Mouse (Mus musculus) lung, adult 2 months (tissue): Measurements from ENCODE around the gene Sertad3.

Experiments
- CTCF ChIP-seq: fragments of 200-500 bp; IDR thresholded peaks from 2 replicates; pipeline ENCODE4 v1.5.1; 2011; ENCODE audit warnings: mild to moderate bottlenecking, low read length, control low read depth; ENCODE audit not compliant: insufficient read depth
- POLR2A ChIP-seq: fragments of 200-500 bp; IDR thresholded peaks from 2 replicates; pipeline ENCODE4 v1.6.1; 2011; ENCODE audit warnings: low read depth, mild to moderate bottlenecking, control low read depth, low read length, borderline replicate concordance; ENCODE audit errors: extremely low read depth

GRCm38 (mm10) chr7:27493450-27493849 is 19.9 kb downstream of the Sertad3 start:
- TF ChIP-seq POLR2A (no peak), CTCF (no peak)
